Mouse (Mus musculus) stomach, embryonic 16.5 days (tissue): Measurements from ENCODE around the gene Prkch. TPM values are rescaled to one million over a fixed set of nuclear protein-coding genes. Genes with fewer than 3 reads are reported as not detected.

Experiments
- ATAC-seq: fragments of 200-750 bp; cut with Nextera tagmentation; 2 replicates; pipeline ENCODE4 v1.8.0; 2017; ENCODE audit warnings: moderate number of reproducible peaks, moderate TSS enrichment; ENCODE audit not compliant: insufficient read depth, low FRiP score
- H3K27ac ChIP-seq: fragments of 300-500 bp; sonication (generic); 2 replicates; pipeline ENCODE4 v1.5.1; 2014; ENCODE audit warnings: low read length
- H3K27me3 ChIP-seq: fragments of 300-500 bp; sonication (generic); 2 replicates; pipeline ENCODE4 v1.6.1; 2014; ENCODE audit warnings: low read length, control low read depth, mixed read lengths; ENCODE audit not compliant: control insufficient read depth, insufficient read depth
- H3K36me3 ChIP-seq: fragments of 300-500 bp; sonication (generic); 2 replicates; pipeline ENCODE4 v1.6.1; 2014; ENCODE audit warnings: low read length; ENCODE audit not compliant: control insufficient read depth, insufficient read depth
- H3K4me1 ChIP-seq: fragments of 300-500 bp; sonication (generic); 2 replicates; pipeline ENCODE4 v1.6.1; 2014; ENCODE audit warnings: low read length, control low read depth, mixed read lengths; ENCODE audit not compliant: control insufficient read depth, insufficient read depth
- H3K4me2 ChIP-seq: fragments of 300-500 bp; sonication (generic); 2 replicates; pipeline ENCODE4 v1.6.1; 2014; ENCODE audit warnings: low read depth, low read length, mixed read lengths
- H3K4me3 ChIP-seq: fragments of 300-500 bp; sonication (generic); replicated peaks from 2 replicates; pipeline ENCODE4 v1.5.1; 2014; ENCODE audit warnings: mild to moderate bottlenecking, low read length
- H3K9ac ChIP-seq: fragments of 300-500 bp; sonication (generic); 2 replicates; pipeline ENCODE4 v1.6.1; 2014; ENCODE audit warnings: low read length
- H3K9me3 ChIP-seq: fragments of 300-500 bp; sonication (generic); replicated peaks from 2 replicates; pipeline ENCODE4 v1.6.1; 2016; ENCODE audit warnings: low read length, control low read depth; ENCODE audit not compliant: control insufficient read depth
- WGBS: fragments of 180-500 bp; shearing (Covaris S2); extraction: QIAGEN DNeasy Blood & Tissue Kit; methylation state at CpG from one replicate; pipeline ENCODE4 v1.1.7; 2014; 5-methylcytosine and 5-hydroxymethylcytosine counted together
- polyA plus RNA-seq: library from polyadenylated mRNA; unstranded; fragments of >200 nt; fragmentation: Nextera tagmentation; extraction: Ambion mirVana; gene quantifications from 2 replicates; pipeline ENCODE4 v1.2.1, GENCODE M21; 2015

Prkch gene
- polyA plus RNA-seq, 1 experiment from 2014 or later, result 9.8 TPM

GRCm38 (mm10) chr12:73565620-73565969, 19.0 kb upstream of the Prkch start:
- H3K27me3 ChIP-seq, result no peaks in the 10 kb centered on the region
- no peak overlapping the region; the same call in 1 of the 2 replicates for H3K4me3 ChIP-seq
- H3K9me3 ChIP-seq, result no peaks in the 10 kb centered on the region
- no peaks in the 10 kb centered on the region for H3K36me3 ChIP-seq
- H3K9ac ChIP-seq, result 0 out of 2 replicates have a peak overlapping the region, but pooled peaks have one; percentile 37
- no peak overlapping the region for H3K27ac ChIP-seq
- no peaks in the 10 kb centered on the region for H3K4me1 ChIP-seq
- H3K4me2 ChIP-seq, result peak overlapping the region; percentile 61
- 63% methylated on average over 11 of the region's 11 CpGs for WGBS
- no peak for ATAC-seq

- 61% methylated on average over 15 of the region's 15 CpGs for WGBS
- Histone ChIP-seq H3K9me3 (no peaks in the 10 kb centered on the region), H3K27ac (no peak overlapping the region), H3K4me2 (no peak overlapping the region), H3K36me3 (no peaks in the 10 kb centered on the region), H3K27me3 (no peaks in the 10 kb centered on the region), H3K9ac (no peak overlapping the region), H3K4me1 (no peaks in the 10 kb centered on the region), H3K4me3 (no peak overlapping the region)
- ATAC-seq, result no peak
Measured at GRCm38 (mm10) chr12:73574632-73575031, 10.0 kb upstream of the Prkch start.

GRCm38 (mm10) chr12:73578141-73578540, 6.5 kb upstream of the Prkch start:
- no peak overlapping the region for H3K27ac ChIP-seq
- no peak for ATAC-seq
- 66% methylated on average over 6 of the region's 6 CpGs for WGBS

GRCm38 (mm10) chr12:73580811-73581210, 3.8 kb upstream of the Prkch start:
- 0 out of 2 replicates have a peak, but pooled peaks cover under 1% of the 10 kb centered on the region for H3K4me1 ChIP-seq
- no peak overlapping the region for H3K27ac ChIP-seq
- H3K4me3 ChIP-seq, result no peak overlapping the region
- no peaks in the 10 kb centered on the region for H3K36me3 ChIP-seq
- peaks cover 5% of the 10 kb centered on the region; the same call in 1 of the 2 replicates for H3K27me3 ChIP-seq
- H3K9me3 ChIP-seq, result no peaks in the 10 kb centered on the region
- H3K4me2 ChIP-seq, result no peak overlapping the region
- no peak overlapping the region for H3K9ac ChIP-seq
- no peak for ATAC-seq
- WGBS, result 75% methylated on average over 7 of the region's 7 CpGs

More at GRCm38 (mm10) chr12:73578141-73578540, 6.5 kb upstream of the Prkch start:
- H3K9me3 ChIP-seq, result no peaks in the 10 kb centered on the region
- no peak overlapping the region for H3K4me2 ChIP-seq
- no peak overlapping the region for H3K9ac ChIP-seq
- H3K4me3 ChIP-seq, result no peak overlapping the region
- H3K27me3 ChIP-seq, result peaks cover 5% of the 10 kb centered on the region; the same call in 1 of the 2 replicates
- H3K4me1 ChIP-seq, result no peaks in the 10 kb centered on the region
- no peaks in the 10 kb centered on the region for H3K36me3 ChIP-seq

DNA sequence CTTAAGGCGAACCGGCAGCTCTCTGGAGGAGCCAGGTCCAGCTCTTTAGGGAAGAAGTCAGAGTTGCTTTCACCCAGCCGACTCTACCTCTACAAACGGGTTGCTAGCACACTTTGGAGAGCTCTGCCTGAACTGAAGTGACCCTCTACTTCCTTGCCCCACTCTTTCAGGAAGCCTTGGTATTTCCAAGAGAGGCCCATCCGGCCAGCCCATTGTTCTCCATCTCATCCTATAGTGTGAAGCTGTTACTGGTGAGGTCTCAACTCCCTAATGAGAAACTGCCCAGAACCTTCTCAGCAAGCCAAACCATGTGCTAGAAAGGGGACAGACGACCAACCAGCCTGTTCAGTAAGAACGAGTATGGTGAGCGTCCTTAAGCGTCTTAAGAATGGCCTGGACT, 1.3 kb upstream of the Prkch start:
- H3K9ac ChIP-seq, result no peak overlapping the region
- no peak overlapping the region for H3K4me3 ChIP-seq
- no peak for ATAC-seq
- 77% methylated on average over 9 of the region's 9 CpGs for WGBS
- H3K9me3 ChIP-seq, result no peaks in the 10 kb centered on the region
- peaks cover 7% of the 10 kb centered on the region; the same call in 1 of the 2 replicates for H3K27me3 ChIP-seq
- no peaks in the 10 kb centered on the region for H3K36me3 ChIP-seq
- no peak overlapping the region for H3K4me2 ChIP-seq
- H3K27ac ChIP-seq, result peak overlapping the region; percentile 62
- H3K4me1 ChIP-seq, result 0 out of 2 replicates have a peak, but pooled peaks cover 4% of the 10 kb centered on the region

GRCm38 (mm10) chr12:73583813-73584609, 585 bp upstream of the Prkch start:
- Histone ChIP-seq H3K9ac (peak overlapping the region; percentile 96), H3K4me1 (0 out of 2 replicates have a peak, but pooled peaks cover 4% of the 10 kb centered on the region), H3K27ac (peak overlapping the region; percentile 87), H3K4me3 (peak overlapping the region; percentile 85), H3K9me3 (no peaks in the 10 kb centered on the region), H3K27me3 (peaks cover 7% of the 10 kb centered on the region; the same call in 1 of the 2 replicates), H3K36me3 (no peaks in the 10 kb centered on the region), H3K4me2 (peak overlapping the region; percentile 94)
- peak; percentile 49; the same call in 1 of the 2 replicates for ATAC-seq
- 8% methylated on average over 33 of the region's 33 CpGs for WGBS

DNA sequence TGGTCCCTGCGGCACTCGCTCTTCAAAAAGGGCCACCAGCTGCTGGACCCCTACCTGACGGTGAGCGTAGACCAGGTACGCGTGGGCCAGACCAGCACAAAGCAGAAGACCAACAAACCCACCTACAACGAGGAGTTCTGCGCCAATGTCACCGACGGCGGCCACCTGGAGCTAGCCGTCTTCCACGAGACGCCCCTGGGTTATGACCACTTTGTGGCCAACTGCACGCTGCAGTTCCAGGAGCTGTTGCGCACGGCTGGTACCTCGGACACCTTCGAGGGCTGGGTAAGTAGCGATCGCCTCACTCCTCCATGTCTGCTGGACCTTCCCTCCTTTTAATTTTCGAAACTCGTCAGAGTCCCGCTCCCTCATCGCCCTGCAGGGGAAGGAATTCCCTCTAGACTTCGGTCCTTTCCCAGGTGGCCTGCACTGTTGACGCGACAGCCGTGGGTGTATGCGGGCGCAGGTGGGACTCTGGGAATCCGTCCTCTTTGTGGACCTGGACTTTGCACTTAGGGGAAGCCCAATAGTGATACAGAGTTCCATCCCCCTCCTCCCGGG, 725 bp downstream of the Prkch start:
- ATAC-seq, result peak; percentile 21; the same call in 1 of the 2 replicates
- Histone ChIP-seq H3K4me2 (peak overlapping the region; percentile 94), H3K27ac (peak overlapping the region; percentile 87), H3K9ac (peak overlapping the region; percentile 96), H3K9me3 (no peaks in the 10 kb centered on the region), H3K36me3 (no peaks in the 10 kb centered on the region), H3K4me3 (peak overlapping the region; percentile 85), H3K27me3 (peaks cover 7% of the 10 kb centered on the region; the same call in 1 of the 2 replicates), H3K4me1 (0 out of 2 replicates have a peak, but pooled peaks cover 4% of the 10 kb centered on the region)
- WGBS, result 1% methylated on average over 33 of the region's 33 CpGs

DNA sequence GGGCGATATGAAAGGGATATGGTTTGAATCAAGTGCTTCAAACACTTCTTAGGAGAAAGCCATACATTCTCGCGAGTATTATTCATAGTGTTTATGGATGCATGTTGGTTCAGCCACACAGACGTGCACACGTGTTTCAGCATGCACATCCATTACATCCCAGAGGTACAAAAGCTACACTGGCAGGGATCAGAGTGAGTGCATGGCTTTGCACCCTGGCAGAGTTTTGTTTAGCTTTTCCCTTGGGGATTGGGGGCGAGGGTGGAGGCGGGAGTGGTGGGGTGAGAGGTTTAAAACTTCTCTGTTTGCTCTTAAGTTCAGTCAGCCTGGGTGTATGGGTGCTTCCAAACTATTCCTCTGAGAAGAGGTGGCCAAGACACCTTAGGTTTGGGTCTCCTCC, 1.3 kb downstream of the Prkch start:
- H3K36me3 ChIP-seq, result no peaks in the 10 kb centered on the region
- 0 out of 2 replicates have a peak, but pooled peaks cover 4% of the 10 kb centered on the region for H3K4me1 ChIP-seq
- ATAC-seq, result no peak
- no peaks in the 10 kb centered on the region for H3K9me3 ChIP-seq
- peaks cover 7% of the 10 kb centered on the region; the same call in 1 of the 2 replicates for H3K27me3 ChIP-seq
- H3K9ac ChIP-seq, result peak overlapping the region; percentile 96
- H3K27ac ChIP-seq, result no peak overlapping the region
- 3% methylated on average over 7 of the region's 7 CpGs for WGBS
- H3K4me3 ChIP-seq, result peak overlapping the region; percentile 85
- H3K4me2 ChIP-seq, result peak overlapping the region; percentile 94

- Histone ChIP-seq H3K4me1 (0 out of 2 replicates have a peak, but pooled peaks cover 4% of the 10 kb centered on the region), H3K27ac (no peak overlapping the region), H3K4me3 (peak overlapping the region; percentile 10; the same call in 1 of the 2 replicates), H3K4me2 (peak overlapping the region; percentile 34), H3K36me3 (no peaks in the 10 kb centered on the region), H3K9ac (no peak overlapping the region), H3K9me3 (no peaks in the 10 kb centered on the region), H3K27me3 (0 out of 2 replicates have a peak, but pooled peaks cover 2% of the 10 kb centered on the region)
- ATAC-seq, result no peak
- WGBS, result 50% methylated on average over 3 of the region's 3 CpGs
Measured at GRCm38 (mm10) chr12:73587262-73587661, 2.7 kb downstream of the Prkch start.
